Mouse (Mus musculus) ES-Bruce4 (cell line): ENCODE results near the gene 4930452B06Rik.

Experiments used
- CTCF ChIP-seq: IDR thresholded peaks from one replicate; pipeline ENCODE4 v1.8.1; 2011; ENCODE audit warnings: low read depth, low read length
- EP300 ChIP-seq: IDR thresholded peaks from 2 replicates; pipeline ENCODE4 v1.6.1; 2011; ENCODE audit warnings: low read depth, low read length; ENCODE audit not compliant: insufficient read depth
- POLR2A ChIP-seq: IDR thresholded peaks from one replicate; pipeline ENCODE4 v1.8.1; 2011; ENCODE audit warnings: low read length; ENCODE audit not compliant: insufficient read depth

- TF ChIP-seq POLR2A, result no peak
- TF ChIP-seq EP300, result no peak
- no peak for TF ChIP-seq CTCF
Measured at GRCm38 (mm10) chr14:8632211-8632610, 33.8 kb downstream of the 4930452B06Rik start.
